Mouse (Mus musculus) thymus, postnatal 36 days (tissue): ENCODE measurements around the gene Slc6a11.
A peak's percentile ranks its signal among the peaks of the same experiment; 100 is the strongest.

Experiments
- DNase-seq, 2 experiments: peaks; one replicate each; pipeline ENCODE4 v3.0.0; 2022; ENCODE audit warnings: mixed read lengths in 2 of 2

Gene Slc6a11

GRCm38 (mm10) chr6:114131122-114131872 lies at the start of gene Slc6a11:
TSS of gene Slc6a11 (plus strand) at chr6:114131241.
- no peak for DNase-seq

- DNase-seq: no peak
These were observed 43.9 kb upstream of the Slc6a11 start for GRCm38 (mm10) chr6:114087106-114087505.

DNA sequence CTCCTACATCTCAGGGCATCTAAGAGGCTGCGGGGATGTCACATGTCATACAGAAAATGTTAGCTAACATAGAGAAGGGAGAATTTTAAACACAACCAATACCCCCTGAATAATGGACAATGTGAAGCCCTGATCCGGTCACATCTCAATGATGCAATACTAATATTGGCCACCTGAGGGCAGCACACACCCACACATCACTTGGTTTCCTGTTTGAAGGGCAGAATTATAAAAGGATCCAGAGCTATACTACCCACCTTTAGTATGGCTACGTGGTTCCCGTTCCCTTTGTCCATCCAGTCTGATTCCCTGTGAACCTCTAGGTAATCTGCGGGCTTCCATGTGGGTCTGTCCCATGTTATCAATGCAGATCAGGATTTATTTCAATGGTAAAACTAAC lies 41.4 kb upstream of the Slc6a11 start:
- DNase-seq: peak; percentile 11 to 18

- DNase-seq: no peak
These were observed 38.8 kb upstream of the Slc6a11 start for GRCm38 (mm10) chr6:114092216-114092615.

DNA sequence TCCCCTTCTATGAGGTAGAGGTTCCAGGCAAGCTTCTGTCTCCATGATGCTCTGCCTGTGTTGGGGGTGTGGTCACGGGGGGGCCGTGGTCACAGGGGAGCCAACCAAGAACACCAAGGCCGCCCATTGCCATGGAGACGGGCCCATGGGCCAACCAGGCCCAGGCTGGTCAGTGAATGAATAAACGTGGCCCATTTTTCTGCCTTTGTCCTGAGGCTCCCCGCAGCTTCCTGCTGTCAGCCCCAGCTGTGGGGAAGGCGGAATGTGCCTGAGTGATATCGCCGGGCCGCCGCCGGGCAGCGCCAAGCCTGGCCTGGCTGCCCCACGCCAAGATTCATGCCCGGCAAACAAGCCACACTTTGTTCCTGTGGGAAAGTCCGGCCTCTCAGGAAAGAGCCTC lies 36.8 kb upstream of the Slc6a11 start:
- no peak for DNase-seq

- DNase-seq: no peak
These were observed 34.5 kb upstream of the Slc6a11 start for GRCm38 (mm10) chr6:114096574-114096973.

DNA sequence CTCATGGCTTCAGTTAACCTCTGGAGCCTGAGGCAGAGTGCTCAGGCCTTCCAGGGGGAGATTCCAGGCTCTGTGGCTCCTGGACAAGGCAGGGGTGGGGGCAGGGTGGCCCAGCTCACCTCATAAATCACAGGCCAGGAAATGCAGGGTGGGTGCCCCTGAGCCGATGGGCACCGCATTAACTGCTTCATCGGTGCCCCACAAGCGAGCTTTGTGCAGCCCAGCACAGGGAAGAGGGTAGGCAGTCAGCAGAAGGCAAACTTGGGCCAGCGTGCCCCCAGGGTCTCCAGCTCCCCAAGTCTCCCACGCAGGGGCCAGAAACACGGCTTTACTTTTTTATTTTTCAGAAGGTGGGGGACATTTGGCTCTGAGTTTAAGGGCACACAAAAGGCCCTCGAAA lies 29.1 kb upstream of the Slc6a11 start:
- no peak for DNase-seq

GRCm38 (mm10) chr6:114119507-114119906 lies 11.5 kb upstream of the Slc6a11 start:
- no peak for DNase-seq

- DNase-seq: no peak
These were observed 5.5 kb upstream of the Slc6a11 start for GRCm38 (mm10) chr6:114125530-114125929.

- no peak for DNase-seq
These were observed 1.4 kb downstream of the Slc6a11 start for GRCm38 (mm10) chr6:114132472-114132871.

DNA sequence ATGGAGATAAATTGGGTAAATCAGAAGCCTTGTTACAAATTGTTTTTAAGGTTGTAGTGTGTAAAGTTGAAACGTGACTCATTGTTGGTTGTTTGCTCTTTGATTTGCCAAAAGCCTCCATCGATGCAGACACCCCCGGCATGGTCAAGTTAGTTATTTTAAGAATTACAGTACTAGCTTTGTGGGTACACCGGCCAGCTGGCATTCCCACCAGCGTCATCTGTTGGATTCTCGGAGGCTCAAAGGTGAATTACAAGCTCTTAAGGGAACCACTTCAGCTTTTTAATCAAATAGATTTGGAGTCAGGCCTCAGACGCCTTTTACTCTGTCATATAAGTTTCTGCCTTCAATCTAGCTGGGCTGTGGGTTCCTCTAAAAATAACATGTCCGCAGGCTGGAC lies 1.9 kb downstream of the Slc6a11 start:
- no peak for DNase-seq

- no peak for DNase-seq
These were observed 7.9 kb downstream of the Slc6a11 start for GRCm38 (mm10) chr6:114138970-114139369.

- no peak for DNase-seq
These were observed 10.4 kb downstream of the Slc6a11 start for GRCm38 (mm10) chr6:114141481-114141880.

GRCm38 (mm10) chr6:114142480-114142879 lies 11.4 kb downstream of the Slc6a11 start:
- DNase-seq: no peak

DNA sequence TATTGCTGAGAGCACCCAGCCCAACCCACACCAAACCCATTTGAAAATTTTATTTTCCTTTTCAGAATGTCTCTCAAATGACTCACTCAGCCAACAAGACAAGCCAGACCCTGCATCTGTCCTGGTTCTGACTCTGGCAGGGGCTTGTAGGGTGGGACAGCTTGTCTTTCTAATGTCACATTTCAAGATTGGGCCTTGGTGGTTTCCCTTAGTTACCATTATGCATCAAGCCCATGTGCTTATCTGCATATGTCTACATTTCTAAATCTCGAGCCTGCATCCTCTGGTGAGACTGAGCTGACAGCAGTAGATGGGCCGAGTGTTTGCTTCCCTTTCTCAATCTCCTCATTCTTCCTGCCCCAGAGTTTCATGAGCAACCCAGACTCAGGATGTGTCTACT lies 12.5 kb downstream of the Slc6a11 start:
- DNase-seq: no peak

DNA sequence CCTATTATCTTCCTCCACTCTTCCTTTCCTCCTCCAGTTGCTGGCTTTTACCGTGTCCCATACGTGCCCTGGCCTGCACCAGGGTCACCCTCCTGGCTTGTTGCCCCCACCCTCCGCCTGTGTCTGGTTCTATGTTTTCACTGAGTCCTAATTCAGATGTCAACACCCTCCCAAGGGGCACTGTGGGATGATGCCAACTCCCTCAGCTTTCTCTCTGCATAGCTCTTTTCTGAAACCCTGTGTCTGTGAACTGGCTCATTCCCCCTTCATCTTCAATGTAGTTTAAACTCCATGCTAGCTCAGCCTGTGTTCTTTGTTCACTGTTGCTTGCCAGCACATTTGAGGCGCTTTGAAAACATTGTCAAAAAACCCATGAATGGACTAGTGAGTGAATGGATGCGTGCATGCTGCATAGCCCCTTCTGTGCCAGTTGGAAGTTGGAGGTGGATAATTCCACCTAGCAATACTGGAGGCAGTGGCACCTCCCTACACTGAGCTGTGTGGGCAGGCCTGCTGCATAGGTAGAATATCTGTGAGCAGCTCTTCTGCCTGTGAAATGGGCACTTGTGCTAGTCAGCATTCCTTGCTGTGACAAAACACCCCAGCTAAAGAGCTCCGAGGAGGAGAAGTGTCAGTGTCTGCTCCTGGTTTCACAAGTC lies 13.5 kb downstream of the Slc6a11 start:
- no peak for DNase-seq

- no peak for DNase-seq
These were observed 14.7 kb downstream of the Slc6a11 start for GRCm38 (mm10) chr6:114145650-114146329.

- no peak for DNase-seq
These were observed 24.7 kb downstream of the Slc6a11 start for GRCm38 (mm10) chr6:114155720-114156119.

DNA sequence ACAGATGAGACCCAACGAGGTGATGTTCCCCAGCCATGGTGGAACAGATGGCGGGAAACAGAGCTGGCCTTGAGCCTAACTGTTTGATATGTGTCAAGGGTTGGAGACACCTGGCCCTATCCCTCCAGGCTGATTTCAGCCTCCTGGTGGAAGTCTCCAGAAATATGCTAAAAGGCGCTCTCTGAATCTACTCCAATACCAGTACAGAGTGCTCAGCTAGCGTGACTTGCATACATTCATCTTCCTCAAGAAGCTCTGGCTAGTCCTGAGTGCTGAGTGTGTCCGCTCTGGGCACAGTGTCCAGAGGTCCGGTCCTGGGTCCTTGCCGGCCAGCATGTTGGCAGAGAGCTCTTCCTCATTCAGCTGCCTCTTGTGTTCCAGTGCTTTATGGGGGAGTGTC lies 27.8 kb downstream of the Slc6a11 start:
- no peak for DNase-seq

GRCm38 (mm10) chr6:114160732-114161131 lies 29.7 kb downstream of the Slc6a11 start:
- no peak for DNase-seq

GRCm38 (mm10) chr6:114174052-114174397 lies 43.0 kb downstream of the Slc6a11 start:
- no peak for DNase-seq

GRCm38 (mm10) chr6:114174398-114175140 lies 43.5 kb downstream of the Slc6a11 start:
- no peak for DNase-seq

DNA sequence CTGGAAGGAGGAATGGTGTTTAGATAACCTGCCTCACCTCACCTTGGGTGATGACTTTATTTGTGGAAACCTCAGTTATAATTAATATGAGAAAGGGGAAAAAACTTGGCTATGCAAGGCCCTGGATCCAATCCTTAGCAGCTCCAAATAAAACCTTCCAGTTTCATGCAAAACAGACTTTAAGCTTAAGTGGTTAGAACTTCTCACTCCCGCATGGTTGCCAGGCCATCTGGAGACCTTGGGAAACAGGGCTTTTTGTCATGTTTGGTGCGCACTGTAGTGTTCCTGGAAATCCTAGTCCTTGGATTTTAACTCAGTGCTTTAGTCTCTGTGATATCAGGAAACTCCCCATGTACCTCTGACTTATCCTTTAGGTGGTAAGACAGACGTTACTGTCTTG lies 47.1 kb downstream of the Slc6a11 start:
- no peak for DNase-seq
